Mouse (Mus musculus): ENCODE data around the gene Cpd. TPM values are rescaled to one million over a fixed set of nuclear protein-coding genes. Genes with fewer than 3 reads are reported as not detected.

Gene Cpd
- polyA plus RNA-seq, 1 experiment from 2014 or later = 14.8 TPM

Other genes with a start within 250 kb of the Cpd start
- 45.2 and 50.1 TPM in 2 replicates for gene Abr, start 224.7 kb downstream of the Cpd start, polyA plus RNA-seq (2014; fragmentation: Nextera tagmentation; extraction: Ambion mirVana)
- 13.8 and 16.2 TPM in 2 replicates for gene Bhlha9, start 174.5 kb downstream of the Cpd start, polyA plus RNA-seq (2014; fragmentation: Nextera tagmentation; extraction: Ambion mirVana)
- gene Trarg1, start 167.2 kb downstream of the Cpd start, polyA plus RNA-seq (2014; fragmentation: Nextera tagmentation; extraction: Ambion mirVana) = 0.08 and 0.20 TPM in 2 replicates
- 32.7 and 33.7 TPM in 2 replicates for gene Gosr1, start 83.4 kb downstream of the Cpd start, polyA plus RNA-seq (2014; fragmentation: Nextera tagmentation; extraction: Ambion mirVana)
- not detected in 2 replicates for gene Tmigd1, start 55.1 kb upstream of the Cpd start, polyA plus RNA-seq (2014; fragmentation: Nextera tagmentation; extraction: Ambion mirVana)
- gene Blmh, start 77.8 kb upstream of the Cpd start, polyA plus RNA-seq (2014; fragmentation: Nextera tagmentation; extraction: Ambion mirVana) = 171 and 181 TPM in 2 replicates
- gene Slc6a4, start 151.6 kb upstream of the Cpd start, polyA plus RNA-seq (2014; fragmentation: Nextera tagmentation; extraction: Ambion mirVana) = 0.40 and 0.53 TPM in 2 replicates
- 70.9 and 76.3 TPM in 2 replicates for gene Nsrp1, start 231.4 kb upstream of the Cpd start, polyA plus RNA-seq (2014; fragmentation: Nextera tagmentation; extraction: Ambion mirVana)

Measured in limb, embryonic 11.5 days (tissue).